Mouse (Mus musculus): ENCODE data around the gene Tada2b.

Tada2b gene

GRCm38 (mm10) chr5:36446166-36446890 lies 37.8 kb downstream of the Tada2b start:
- DNase-seq (ENCODE audit: low read depth, low spot score): peak; percentile 39

- DNase-seq (ENCODE audit: low read depth, low spot score): no peak
Observed at GRCm38 (mm10) chr5:36445028-36445427, 39.1 kb downstream of the Tada2b start.

GRCm38 (mm10) chr5:36444611-36445010 lies 39.5 kb downstream of the Tada2b start:
- DNase-seq (ENCODE audit: low read depth, low spot score): no peak

GRCm38 (mm10) chr5:36440741-36441140 lies 43.3 kb downstream of the Tada2b start:
- no peak for DNase-seq (ENCODE audit: low read depth, low spot score)

- no peak for DNase-seq (ENCODE audit: low read depth, low spot score)
Observed at GRCm38 (mm10) chr5:36436858-36437257, 47.2 kb downstream of the Tada2b start.

- no peak for DNase-seq (ENCODE audit: low read depth, low spot score)
Observed at GRCm38 (mm10) chr5:36434398-36434967, 49.6 kb downstream of the Tada2b start.

GRCm38 (mm10) chr5:36431711-36432110 lies 52.4 kb downstream of the Tada2b start:
- no peak for DNase-seq (ENCODE audit: low read depth, low spot score)

GRCm38 (mm10) chr5:36429551-36429950 lies 54.5 kb downstream of the Tada2b start:
- DNase-seq (ENCODE audit: low read depth, low spot score): no peak

- DNase-seq (ENCODE audit: low read depth, low spot score): no peak
Observed at GRCm38 (mm10) chr5:36427831-36428230, 56.3 kb downstream of the Tada2b start.

GRCm38 (mm10) chr5:36426404-36426803 lies 57.7 kb downstream of the Tada2b start:
- no peak for DNase-seq (ENCODE audit: low read depth, low spot score)

GRCm38 (mm10) chr5:36424676-36425075 lies 59.4 kb downstream of the Tada2b start:
- DNase-seq (ENCODE audit: low read depth, low spot score): no peak
